Mouse (Mus musculus) cortical plate, adult 2 months (tissue): ENCODE results near the gene Aldh3b2.

Experiments used
- CTCF ChIP-seq: fragments of 200-500 bp; IDR thresholded peaks from 2 replicates; pipeline ENCODE4 v1.5.1; 2011; ENCODE audit warnings: mild to moderate bottlenecking, control low read depth, low read length; ENCODE audit not compliant: insufficient read depth; ENCODE audit errors: extremely low read depth
- POLR2A ChIP-seq: fragments of 200-500 bp; IDR thresholded peaks from 2 replicates; pipeline ENCODE4 v1.6.1; 2011; ENCODE audit warnings: mild to moderate bottlenecking, low read length, control low read depth; ENCODE audit not compliant: insufficient read depth; ENCODE audit errors: extremely low read depth

DNA sequence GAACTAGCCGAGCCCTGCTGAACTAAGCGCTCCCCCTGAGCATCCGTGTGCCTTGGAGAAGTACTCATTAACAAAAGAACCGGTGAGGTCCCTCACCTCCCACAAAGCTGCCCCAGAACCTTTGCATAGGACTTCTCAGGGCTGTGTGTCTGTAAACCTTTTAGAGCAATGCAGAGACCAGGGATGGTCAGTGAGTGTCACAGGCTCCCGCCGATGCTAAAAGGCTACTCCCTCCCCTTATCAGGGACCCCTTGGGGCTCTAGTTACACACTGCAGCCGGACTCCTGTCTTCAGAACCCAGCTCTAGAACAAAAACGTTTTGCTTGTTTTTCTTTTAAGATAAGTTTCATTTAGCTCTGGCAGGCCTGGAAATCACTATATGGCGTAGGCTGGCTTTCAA lies 40.9 kb downstream of the Aldh3b2 start:
- no peak for TF ChIP-seq POLR2A
- TF ChIP-seq CTCF, result no peak
